Mouse (Mus musculus) hindbrain, embryonic 10.5 days (tissue): ENCODE measurements around the gene 5430427O19Rik. TPM values are rescaled to one million over a fixed set of nuclear protein-coding genes. Genes with fewer than 3 reads are reported as not detected.

ENCODE experiments used
- DNase-seq: peaks from one replicate; pipeline ENCODE4 v3.0.0-alpha.2; 2017; ENCODE audit warnings: low spot score
- H3K27ac ChIP-seq: fragments of 300-500 bp; sonication (generic); 2 replicates; pipeline ENCODE4 v1.5.1; 2016; ENCODE audit warnings: mild to moderate bottlenecking, moderate library complexity
- H3K27me3 ChIP-seq: fragments of 300-500 bp; sonication (generic); 2 replicates; pipeline ENCODE4 v1.6.1; 2016; ENCODE audit warnings: mild to moderate bottlenecking; ENCODE audit not compliant: poor library complexity, insufficient read depth, severe bottlenecking
- H3K36me3 ChIP-seq: fragments of 300-500 bp; sonication (generic); 2 replicates; pipeline ENCODE4 v1.6.1; 2016; ENCODE audit warnings: mild to moderate bottlenecking, moderate library complexity
- H3K4me1 ChIP-seq: fragments of 300-500 bp; sonication (generic); replicated peaks from 2 replicates; pipeline ENCODE4 v1.6.1; 2016; ENCODE audit warnings: mild to moderate bottlenecking
- H3K4me3 ChIP-seq: fragments of 300-500 bp; sonication (generic); 2 replicates; pipeline ENCODE4 v1.5.1; 2016; ENCODE audit warnings: mild to moderate bottlenecking, moderate library complexity
- H3K9me3 ChIP-seq: fragments of 300-500 bp; sonication (generic); 2 replicates; pipeline ENCODE4 v1.6.1; 2016; ENCODE audit warnings: mild to moderate bottlenecking, moderate library complexity
- WGBS: fragments of 180-500 bp; shearing (Covaris S2); methylation state at CpG from one replicate; pipeline ENCODE4 v1.1.7; 2016; 5-methylcytosine and 5-hydroxymethylcytosine counted together
- polyA plus RNA-seq: library from polyadenylated mRNA; unstranded; fragments of >200 nt; fragmentation: Nextera tagmentation; extraction: Ambion mirVana; gene quantifications from 2 replicates; pipeline ENCODE4 v1.2.1, GENCODE M21; 2016

The 5430427O19Rik gene
- 0.05 TPM in 1 of 2 replicates, not detected in the other for polyA plus RNA-seq

DNA sequence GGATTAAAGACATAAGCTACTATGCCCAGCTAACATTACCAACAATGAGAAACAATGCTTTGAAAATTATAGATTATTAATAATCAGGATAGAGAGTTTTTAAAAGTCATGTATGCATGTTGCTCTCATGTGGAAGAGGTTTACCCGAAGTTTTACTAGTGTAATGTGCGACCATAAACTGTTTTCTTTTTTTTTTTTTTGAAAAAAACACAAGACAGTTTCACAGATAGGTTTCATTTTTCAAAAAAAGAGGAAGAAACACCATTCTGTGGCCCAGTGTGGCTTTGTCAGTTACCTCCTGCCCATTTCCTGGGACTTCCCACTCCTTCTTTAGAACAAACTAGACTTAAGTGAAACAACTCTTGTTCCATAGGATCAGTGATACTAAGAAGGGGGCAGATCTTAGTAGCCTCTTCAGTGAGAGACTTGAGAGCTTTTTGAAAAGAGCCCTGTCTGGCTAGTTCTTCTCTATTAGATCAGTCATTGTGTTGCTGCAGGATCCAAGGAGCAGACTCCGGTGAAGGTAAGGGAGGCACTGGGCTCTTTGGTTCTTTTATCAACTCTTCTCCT, at the start of gene 5430427O19Rik:
Gene 5430427O19Rik (plus strand): TSS at position 441 of the 570 bp plus-strand sequence.
- Histone ChIP-seq H3K27ac (no peak within 1 kb of the TSS), H3K4me3 (no peak within 1 kb of the TSS), H3K4me1 (no peaks in the 10 kb centered on the region), H3K27me3 (no peaks in the 10 kb centered on the region), H3K36me3 (no peaks in the 10 kb centered on the region), H3K9me3 (no peaks in the 10 kb centered on the region)
- DNase-seq: no peak
- WGBS: 77% methylated on average over 3 of the region's 3 CpGs

DNA sequence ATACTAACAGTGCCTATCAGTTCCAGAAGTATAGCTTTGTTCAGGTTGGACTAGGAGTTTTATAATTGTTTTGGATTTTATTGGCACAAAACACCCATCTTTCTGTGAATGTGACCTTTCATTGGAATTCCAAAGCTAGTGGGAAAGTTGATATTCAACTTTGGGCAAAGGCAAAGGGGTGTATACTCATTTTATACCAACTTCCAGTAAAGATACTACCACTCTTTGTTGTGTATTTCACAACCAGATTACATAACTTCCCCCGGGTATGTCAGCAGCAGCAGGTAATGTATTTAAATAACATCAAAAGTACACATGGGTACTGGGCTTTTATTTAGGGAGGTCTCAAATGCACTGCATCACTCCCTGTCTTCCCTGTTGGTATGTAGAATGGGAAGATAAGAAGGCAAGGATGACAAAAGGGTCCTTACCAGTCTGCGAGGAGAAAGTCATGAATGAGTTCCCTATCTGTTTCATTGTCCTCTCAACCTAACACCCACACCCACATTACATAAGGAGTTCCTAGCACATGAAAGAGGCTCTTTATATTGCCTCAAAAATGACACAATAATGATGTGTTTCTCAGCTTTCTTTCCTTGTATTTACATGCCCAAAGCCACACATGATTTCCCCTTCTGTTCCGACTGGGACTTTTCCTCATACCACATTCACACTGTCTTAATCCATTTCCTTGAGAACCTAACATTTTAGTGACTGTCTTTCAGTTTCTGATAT, 42.3 kb upstream of the 5430427O19Rik start:
- Histone ChIP-seq H3K36me3 (no peaks in the 10 kb centered on the region), H3K4me1 (0 out of 2 replicates have a peak, but pooled peaks cover 3% of the 10 kb centered on the region), H3K27ac (no peak overlapping the region), H3K9me3 (no peaks in the 10 kb centered on the region), H3K27me3 (no peaks in the 10 kb centered on the region), H3K4me3 (no peak overlapping the region)
- DNase-seq: no peak
- WGBS: 76% methylated on average over 3 of the region's 3 CpGs

DNA sequence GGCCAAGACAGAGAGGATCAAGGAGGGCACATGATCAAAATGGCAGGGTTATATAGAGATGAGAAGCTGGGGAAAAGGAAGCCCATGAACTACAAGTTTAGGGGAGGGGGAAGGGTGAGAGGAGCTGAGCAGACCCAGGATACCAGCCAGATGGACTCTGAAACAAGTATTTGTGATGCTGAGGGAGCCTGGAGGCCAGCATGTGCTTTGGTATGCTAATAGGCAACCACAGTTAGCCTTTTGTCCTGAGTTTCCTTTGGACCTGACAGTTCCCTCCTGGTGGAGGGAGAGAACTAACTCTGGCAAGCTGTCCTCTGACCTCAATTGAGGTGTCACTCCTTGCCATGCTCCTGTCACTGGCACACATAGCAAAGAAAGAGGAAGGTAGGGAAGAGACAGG, 41.2 kb upstream of the 5430427O19Rik start:
- H3K4me1 ChIP-seq: 0 out of 2 replicates have a peak, but pooled peaks cover 3% of the 10 kb centered on the region
- no peak overlapping the region for H3K4me3 ChIP-seq
- no peak overlapping the region for H3K27ac ChIP-seq
- no peaks in the 10 kb centered on the region for H3K36me3 ChIP-seq
- H3K9me3 ChIP-seq: no peaks in the 10 kb centered on the region
- peak; percentile 2 for DNase-seq
- no peaks in the 10 kb centered on the region for H3K27me3 ChIP-seq

DNA sequence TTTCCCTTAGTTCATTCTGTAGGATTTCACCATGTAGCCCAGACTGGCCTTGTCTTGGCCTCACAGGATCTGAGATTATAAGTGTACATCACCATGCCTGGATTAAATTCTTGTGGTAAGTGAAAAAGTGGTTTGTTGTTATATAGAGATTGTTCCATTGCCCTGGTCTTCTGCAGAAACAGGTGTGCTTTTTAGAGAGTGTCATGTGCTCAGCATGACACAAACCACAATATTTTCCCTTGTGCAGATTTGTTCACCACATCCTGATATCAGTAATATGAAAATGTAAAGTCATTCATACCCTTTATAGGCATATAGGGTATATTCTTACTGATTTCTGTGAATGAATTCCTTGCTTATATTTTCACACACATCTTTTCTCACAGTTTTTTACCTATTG, 31.0 kb upstream of the 5430427O19Rik start:
- H3K4me1 ChIP-seq: no peaks in the 10 kb centered on the region
- no peaks in the 10 kb centered on the region for H3K27me3 ChIP-seq
- H3K36me3 ChIP-seq: no peaks in the 10 kb centered on the region
- H3K4me3 ChIP-seq: no peak overlapping the region
- no peak overlapping the region for H3K27ac ChIP-seq
- DNase-seq: no peak
- no peaks in the 10 kb centered on the region for H3K9me3 ChIP-seq

DNA sequence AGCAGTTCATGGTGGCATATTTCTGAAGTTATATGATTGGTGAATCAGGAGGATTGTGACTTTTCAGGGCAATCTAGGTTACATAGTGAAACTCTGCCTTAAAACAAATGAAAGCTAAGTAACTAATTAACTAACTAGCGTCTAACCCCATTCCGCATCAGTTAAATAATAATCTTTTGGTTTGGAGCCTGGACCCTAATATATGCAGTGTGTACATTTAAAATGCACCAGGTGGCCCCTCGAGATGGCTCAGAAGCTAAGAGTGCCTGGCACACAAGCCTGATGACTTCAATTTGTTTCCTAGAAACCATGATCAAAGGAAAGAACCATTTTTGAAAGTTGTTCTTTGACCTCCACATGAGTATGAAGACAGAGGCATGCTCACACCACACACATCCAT, 14.2 kb upstream of the 5430427O19Rik start:
- Histone ChIP-seq H3K4me3 (no peak overlapping the region), H3K36me3 (no peaks in the 10 kb centered on the region), H3K4me1 (no peaks in the 10 kb centered on the region), H3K27me3 (no peaks in the 10 kb centered on the region), H3K9me3 (no peaks in the 10 kb centered on the region), H3K27ac (no peak overlapping the region)
- DNase-seq: no peak
- WGBS: 77% methylated on average over 3 of the region's 3 CpGs

DNA sequence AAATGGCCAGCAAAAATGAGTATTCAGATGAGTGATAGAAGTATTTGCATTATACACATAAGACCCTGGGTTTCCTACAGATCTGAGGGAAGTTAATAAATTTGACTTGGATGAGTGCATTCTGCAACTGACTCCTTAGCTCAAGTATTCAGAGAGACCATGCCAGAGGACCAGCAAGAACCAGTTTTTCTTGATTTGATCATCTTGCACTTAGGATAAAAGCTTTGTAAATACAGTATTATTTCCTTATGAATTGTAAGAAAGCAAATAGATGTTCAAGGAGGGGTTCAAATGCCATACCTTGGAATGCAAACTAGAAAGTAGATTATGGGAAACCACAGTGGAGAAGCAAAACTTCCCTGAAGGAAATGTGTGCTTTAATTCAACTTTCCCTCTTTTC, 13.0 kb upstream of the 5430427O19Rik start:
- Histone ChIP-seq H3K36me3 (no peaks in the 10 kb centered on the region), H3K27me3 (no peaks in the 10 kb centered on the region), H3K4me1 (no peaks in the 10 kb centered on the region)

DNA sequence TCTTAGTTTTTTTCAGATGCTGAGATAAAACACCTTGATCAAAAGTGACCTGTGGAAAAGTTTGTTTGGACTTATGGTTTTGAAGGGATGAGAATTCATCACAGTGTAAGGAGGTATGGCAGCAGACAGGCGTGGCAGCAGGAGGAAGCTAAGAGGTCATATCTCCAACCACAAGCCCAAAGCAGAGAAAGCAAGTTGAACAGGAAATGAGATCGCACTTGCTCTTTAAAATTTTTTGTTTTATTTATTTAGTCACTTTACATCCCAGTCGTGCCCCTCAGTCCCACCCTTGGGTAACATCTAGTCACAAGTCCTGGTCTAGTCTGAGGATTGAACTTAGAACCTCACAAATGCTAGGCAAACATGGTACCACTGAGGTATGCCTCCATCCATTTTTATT, 2.1 kb upstream of the 5430427O19Rik start:
- H3K4me3 ChIP-seq: no peak overlapping the region
- WGBS: 74% methylated on average over 3 of the region's 3 CpGs
- no peak for DNase-seq
- no peaks in the 10 kb centered on the region for H3K27me3 ChIP-seq
- H3K27ac ChIP-seq: no peak overlapping the region
- H3K9me3 ChIP-seq: no peaks in the 10 kb centered on the region
- H3K4me1 ChIP-seq: no peaks in the 10 kb centered on the region
- no peaks in the 10 kb centered on the region for H3K36me3 ChIP-seq

More for the DNA sequence above, 13.0 kb upstream of the 5430427O19Rik start:
- no peak for DNase-seq
- Histone ChIP-seq H3K9me3 (no peaks in the 10 kb centered on the region), H3K4me3 (no peak overlapping the region), H3K27ac (no peak overlapping the region)

DNA sequence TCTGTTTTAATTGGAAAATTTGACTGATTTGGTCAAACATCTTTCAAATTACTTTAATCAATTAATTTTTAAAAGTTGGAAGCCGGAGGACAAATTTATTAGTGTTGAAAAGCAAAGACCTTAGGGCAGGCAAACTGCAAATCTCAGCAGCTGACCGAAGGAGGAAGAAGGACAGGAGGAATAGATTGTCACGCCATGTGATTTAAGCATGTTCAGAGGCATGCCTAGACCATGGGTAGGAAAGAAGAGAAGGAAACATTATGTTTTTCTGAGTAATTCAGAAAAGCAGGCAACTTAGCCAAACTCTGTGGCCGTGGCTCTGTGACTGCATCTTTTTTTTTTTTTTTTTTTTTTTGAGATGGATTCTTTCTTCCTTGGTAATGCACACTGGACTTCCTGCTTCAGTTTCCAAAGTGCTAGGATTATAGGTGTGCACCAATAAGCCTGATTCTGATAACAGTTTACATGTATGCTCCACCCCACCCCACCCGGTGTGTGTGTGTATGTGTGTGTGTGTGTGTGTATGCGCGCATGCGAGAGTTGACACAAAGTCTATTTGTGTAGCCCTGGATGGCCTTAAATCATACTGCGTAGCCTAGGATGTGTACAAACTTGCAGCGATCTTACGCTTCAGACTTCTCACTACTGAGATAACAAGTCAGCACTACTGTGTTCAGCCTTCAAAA, 1.4 kb downstream of the 5430427O19Rik start:
- 91% methylated on average over 11 of the region's 11 CpGs for WGBS
- no peak for DNase-seq
- H3K4me3 ChIP-seq: no peak overlapping the region
- no peaks in the 10 kb centered on the region for H3K36me3 ChIP-seq
- H3K27ac ChIP-seq: no peak overlapping the region
- H3K27me3 ChIP-seq: no peaks in the 10 kb centered on the region
- H3K4me1 ChIP-seq: no peaks in the 10 kb centered on the region
- H3K9me3 ChIP-seq: no peaks in the 10 kb centered on the region

DNA sequence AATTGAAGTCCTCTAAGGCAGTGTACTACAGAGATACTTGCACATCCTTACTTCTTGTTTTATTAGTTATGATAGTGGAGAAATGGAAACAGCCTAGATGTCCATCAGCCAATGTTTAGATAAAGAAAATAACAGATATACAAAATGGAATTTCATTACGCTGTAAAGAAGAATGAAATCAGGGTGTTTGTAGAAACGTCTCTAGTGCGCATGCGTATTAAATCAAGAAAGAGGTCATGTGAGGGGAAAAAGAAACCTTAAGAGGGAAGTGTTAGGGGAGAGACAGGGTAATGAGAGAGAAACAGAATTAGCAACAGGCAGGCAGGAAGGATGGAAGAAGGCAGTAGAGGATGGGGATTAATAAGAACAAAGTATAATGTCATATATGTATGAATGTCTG, 4.2 kb downstream of the 5430427O19Rik start:
- Histone ChIP-seq H3K4me3 (no peak overlapping the region), H3K27me3 (no peaks in the 10 kb centered on the region), H3K36me3 (no peaks in the 10 kb centered on the region), H3K27ac (no peak overlapping the region), H3K9me3 (no peaks in the 10 kb centered on the region), H3K4me1 (no peaks in the 10 kb centered on the region)
- WGBS: 92% methylated on average over 4 of the region's 4 CpGs
- DNase-seq: no peak

DNA sequence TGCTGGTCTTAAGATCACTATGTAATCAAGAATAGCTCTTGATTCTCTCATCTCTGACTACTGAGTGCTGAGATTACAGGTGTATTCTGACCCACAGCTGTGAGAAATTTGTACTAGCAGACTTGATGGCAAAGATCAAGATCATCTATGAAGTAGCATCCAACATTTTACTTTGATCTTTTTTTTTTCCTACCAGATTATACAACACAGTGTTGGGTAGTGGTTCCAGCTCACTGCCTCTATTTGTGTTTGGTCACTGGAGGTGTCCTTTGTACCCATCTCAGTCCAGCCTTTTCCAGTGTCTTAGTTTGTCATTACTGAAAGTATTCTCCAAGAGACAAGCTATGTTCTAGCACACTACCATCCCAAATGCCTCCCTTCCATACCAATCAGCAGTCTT, 5.8 kb downstream of the 5430427O19Rik start:
- Histone ChIP-seq H3K4me1 (no peaks in the 10 kb centered on the region), H3K27ac (no peak overlapping the region), H3K4me3 (no peak overlapping the region), H3K27me3 (no peaks in the 10 kb centered on the region), H3K9me3 (no peaks in the 10 kb centered on the region), H3K36me3 (no peaks in the 10 kb centered on the region)
- no peak for DNase-seq

DNA sequence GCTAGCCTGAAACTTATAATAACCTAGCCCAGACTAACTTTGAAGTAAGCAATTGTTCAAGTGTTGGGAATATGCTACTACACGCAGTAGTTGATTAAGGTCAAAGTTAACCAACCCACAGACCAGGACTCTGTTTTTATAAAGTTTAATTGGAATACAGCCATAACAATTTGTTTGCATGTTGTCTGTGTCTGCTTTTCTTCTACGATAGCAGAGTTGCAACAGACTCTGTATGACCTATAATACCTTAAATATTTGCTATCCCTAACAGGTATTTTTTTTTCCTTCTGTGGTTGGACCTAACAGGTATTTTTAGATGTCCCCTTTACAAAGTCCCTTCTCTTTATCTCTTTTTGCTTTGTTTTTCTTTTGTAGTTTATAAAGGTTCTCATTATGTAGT, 7.6 kb downstream of the 5430427O19Rik start:
- H3K36me3 ChIP-seq: no peaks in the 10 kb centered on the region
- H3K4me1 ChIP-seq: no peaks in the 10 kb centered on the region
- no peak overlapping the region for H3K27ac ChIP-seq
- H3K27me3 ChIP-seq: no peaks in the 10 kb centered on the region
- 89% methylated on average over 2 of the region's 2 CpGs for WGBS
- H3K9me3 ChIP-seq: no peaks in the 10 kb centered on the region
- DNase-seq: no peak
- H3K4me3 ChIP-seq: no peak overlapping the region

DNA sequence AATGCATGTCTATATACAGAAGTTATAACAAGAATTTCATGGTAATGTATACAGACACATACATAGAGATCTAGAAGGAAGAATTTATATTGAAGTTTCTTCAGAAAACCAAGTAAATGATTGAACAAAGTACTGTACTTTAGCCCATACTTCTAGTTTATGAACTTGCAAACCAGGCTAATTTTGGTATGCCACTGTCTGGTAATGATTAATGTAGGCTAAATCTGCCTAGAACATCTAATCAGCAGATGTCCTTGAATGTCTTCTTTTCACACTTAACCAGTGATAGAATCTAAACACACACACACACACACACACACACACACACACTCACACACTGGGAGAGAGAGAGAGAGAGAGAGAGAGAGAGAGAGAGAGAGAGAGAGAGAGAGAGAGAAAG, 8.1 kb downstream of the 5430427O19Rik start:
- Histone ChIP-seq H3K4me1 (no peaks in the 10 kb centered on the region), H3K27ac (no peak overlapping the region), H3K4me3 (no peak overlapping the region), H3K9me3 (no peaks in the 10 kb centered on the region), H3K27me3 (no peaks in the 10 kb centered on the region), H3K36me3 (no peaks in the 10 kb centered on the region)
- DNase-seq: no peak

DNA sequence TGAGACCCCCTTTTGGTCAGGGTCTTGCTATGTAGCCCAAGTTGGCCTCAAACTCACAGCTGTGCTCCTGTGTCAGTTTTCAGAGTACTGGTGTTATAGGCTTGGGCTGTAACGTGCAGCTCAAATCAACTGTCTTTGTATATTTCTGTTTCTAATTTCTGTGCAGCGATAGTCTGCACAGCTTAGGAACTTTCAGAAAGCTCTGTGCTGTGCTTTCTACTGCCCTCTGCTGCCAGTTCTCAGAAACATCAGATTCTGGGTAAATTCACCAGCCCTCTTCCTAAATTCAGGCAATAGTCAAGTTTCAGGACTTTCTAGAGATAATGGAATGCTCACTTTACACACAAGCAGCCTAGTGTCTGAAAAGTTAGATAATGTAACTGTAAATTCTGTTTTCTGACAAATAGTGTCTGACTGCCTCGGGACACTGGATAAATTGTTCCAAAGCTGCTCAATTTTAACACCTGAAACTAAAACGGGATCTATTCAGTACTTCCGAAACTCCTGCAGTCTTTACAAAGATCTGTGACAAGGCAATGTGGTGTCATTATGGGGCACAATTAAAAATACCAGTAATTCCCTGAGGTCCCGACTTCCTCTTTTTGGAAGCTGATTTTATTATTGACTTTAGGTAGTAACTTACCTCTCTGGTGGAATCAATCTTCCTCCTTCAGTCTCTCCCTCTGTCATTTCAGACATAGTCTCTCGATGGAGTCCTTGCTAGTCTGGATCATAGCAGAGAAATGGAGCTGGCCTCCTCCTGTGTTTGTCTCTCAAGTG, 9.2 kb downstream of the 5430427O19Rik start:
- H3K4me1 ChIP-seq: no peaks in the 10 kb centered on the region
- H3K27ac ChIP-seq: no peak overlapping the region
- no peaks in the 10 kb centered on the region for H3K27me3 ChIP-seq
- no peak overlapping the region for H3K4me3 ChIP-seq
- 63% methylated on average over 7 of the region's 7 CpGs for WGBS
- no peaks in the 10 kb centered on the region for H3K9me3 ChIP-seq
- DNase-seq: peak; percentile 12
- no peaks in the 10 kb centered on the region for H3K36me3 ChIP-seq
